Mouse (Mus musculus): ENCODE measurements around the gene Tectb. TPM values are rescaled to one million over a fixed set of nuclear protein-coding genes. Genes with fewer than 3 reads are reported as not detected.
"Not testable (repeated sequence)": the region's sequence is repeated elsewhere in the genome, so short reads cannot be mapped to it uniquely, and the experiment has no call there.

The Tectb gene
- polyA plus RNA-seq, 1 experiment from 2014 or later = not detected

DNA sequence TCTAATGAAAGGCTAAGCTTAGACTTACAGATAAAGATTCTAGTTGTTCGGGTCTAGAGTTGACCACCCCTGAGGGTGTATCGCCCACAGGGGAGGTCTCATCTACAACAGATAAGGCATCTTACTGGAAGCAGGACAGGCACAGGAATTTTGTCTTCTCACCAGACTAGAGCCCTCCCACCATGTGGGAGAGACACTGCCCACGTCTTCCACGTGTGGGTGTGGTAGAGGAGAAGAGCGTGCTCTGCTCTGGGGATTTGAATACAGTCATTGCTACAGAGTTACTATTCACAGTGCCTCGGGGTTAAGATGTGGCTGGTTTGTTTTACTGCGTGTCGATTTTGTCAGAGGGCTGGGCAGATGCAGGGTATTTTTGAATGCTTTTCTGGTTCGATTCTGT lies 33.0 kb upstream of the Tectb start:
- H3K27me3 ChIP-seq (replicated peaks; ENCODE audit: control insufficient read depth, insufficient read depth, low read length) = no peaks in the 10 kb centered on the region
- WGBS = 61% methylated on average over 9 of the region's 9 CpGs
- ATAC-seq = no peak
- no peak overlapping the region for H3K27ac ChIP-seq (ENCODE audit: low read depth, low read length)
- no peaks in the 10 kb centered on the region for H3K36me3 ChIP-seq (ENCODE audit: control insufficient read depth, insufficient read depth)
- no peak overlapping the region for H3K4me3 ChIP-seq (ENCODE audit: low read depth, low read length)
- no peaks in the 10 kb centered on the region for H3K9me3 ChIP-seq (ENCODE audit: control insufficient read depth)
- H3K4me1 ChIP-seq (replicated peaks; ENCODE audit: control insufficient read depth, insufficient read depth, low read length) = no peaks in the 10 kb centered on the region
- no peak overlapping the region for H3K4me2 ChIP-seq (replicated peaks; ENCODE audit: low read depth)
- TF ChIP-seq CTCF (IDR thresholded peaks at IDR 0.05; ENCODE audit: low read depth) = no peak
- no peak overlapping the region for H3K9ac ChIP-seq (ENCODE audit: low read depth, low read length)

DNA sequence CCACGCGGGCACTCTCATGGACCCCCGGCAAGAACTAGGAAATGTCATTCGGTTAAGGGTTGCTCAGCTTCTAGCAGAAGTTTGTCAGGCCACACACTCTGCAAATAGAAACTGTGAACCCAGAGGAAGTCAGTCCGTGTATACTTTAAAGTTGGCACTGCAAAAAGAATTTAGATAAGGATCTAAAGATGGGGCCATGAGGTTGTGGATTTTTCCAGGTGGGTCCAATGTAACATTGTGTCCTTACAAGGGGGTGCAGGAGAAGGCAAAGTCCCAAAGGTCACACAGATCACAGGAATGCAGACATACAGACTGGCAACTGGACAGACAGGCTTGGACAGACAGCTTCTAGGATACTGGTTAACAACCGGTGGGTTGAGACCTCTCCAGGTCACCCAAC lies 32.4 kb upstream of the Tectb start:
- no peak for TF ChIP-seq CTCF (IDR thresholded peaks at IDR 0.05; ENCODE audit: low read depth)
- no peak overlapping the region for H3K27ac ChIP-seq (ENCODE audit: low read depth, low read length)
- H3K27me3 ChIP-seq (replicated peaks; ENCODE audit: control insufficient read depth, insufficient read depth, low read length) = no peaks in the 10 kb centered on the region
- H3K4me1 ChIP-seq (replicated peaks; ENCODE audit: control insufficient read depth, insufficient read depth, low read length) = no peaks in the 10 kb centered on the region
- H3K36me3 ChIP-seq (ENCODE audit: control insufficient read depth, insufficient read depth) = no peaks in the 10 kb centered on the region
- peak; percentile 55; the same call in 1 of the 2 replicates for ATAC-seq
- WGBS = 39% methylated on average over 6 of the region's 6 CpGs
- H3K4me3 ChIP-seq (ENCODE audit: low read depth, low read length) = no peak overlapping the region
- H3K4me2 ChIP-seq (replicated peaks; ENCODE audit: low read depth) = no peak overlapping the region
- no peak overlapping the region for H3K9ac ChIP-seq (ENCODE audit: low read depth, low read length)
- H3K9me3 ChIP-seq (ENCODE audit: control insufficient read depth) = no peaks in the 10 kb centered on the region

DNA sequence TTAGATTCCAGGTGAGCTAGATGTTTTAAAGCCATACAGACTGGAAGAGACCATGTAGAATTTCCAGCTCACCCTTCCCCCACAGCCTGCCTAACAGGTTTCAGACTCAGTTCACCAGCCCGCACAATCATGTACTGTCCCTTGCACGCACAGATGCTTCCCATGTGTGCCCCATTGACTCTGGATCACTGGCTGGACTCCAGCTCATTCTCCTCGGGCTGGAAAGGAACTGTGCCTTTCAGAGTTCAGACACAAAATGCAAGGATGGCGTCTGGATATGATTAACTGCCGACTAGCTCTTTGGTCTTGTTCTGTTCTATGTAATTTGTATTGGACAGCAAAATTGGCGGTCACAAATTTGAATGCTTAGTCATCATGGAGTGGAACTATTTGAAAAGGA lies 30.9 kb upstream of the Tectb start:
- Histone ChIP-seq H3K36me3 (ENCODE audit: control insufficient read depth, insufficient read depth) (no peaks in the 10 kb centered on the region), H3K9ac (ENCODE audit: low read depth, low read length) (no peak overlapping the region), H3K27ac (ENCODE audit: low read depth, low read length) (no peak overlapping the region), H3K4me3 (ENCODE audit: low read depth, low read length) (no peak overlapping the region), H3K4me1 (replicated peaks; ENCODE audit: control insufficient read depth, insufficient read depth, low read length) (no peaks in the 10 kb centered on the region), H3K9me3 (ENCODE audit: control insufficient read depth) (no peaks in the 10 kb centered on the region), H3K27me3 (replicated peaks; ENCODE audit: control insufficient read depth, insufficient read depth, low read length) (no peaks in the 10 kb centered on the region), H3K4me2 (replicated peaks; ENCODE audit: low read depth) (no peak overlapping the region)
- 74% methylated on average over 6 of the region's 6 CpGs for WGBS
- no peak for ATAC-seq
- no peak for TF ChIP-seq CTCF (IDR thresholded peaks at IDR 0.05; ENCODE audit: low read depth)

DNA sequence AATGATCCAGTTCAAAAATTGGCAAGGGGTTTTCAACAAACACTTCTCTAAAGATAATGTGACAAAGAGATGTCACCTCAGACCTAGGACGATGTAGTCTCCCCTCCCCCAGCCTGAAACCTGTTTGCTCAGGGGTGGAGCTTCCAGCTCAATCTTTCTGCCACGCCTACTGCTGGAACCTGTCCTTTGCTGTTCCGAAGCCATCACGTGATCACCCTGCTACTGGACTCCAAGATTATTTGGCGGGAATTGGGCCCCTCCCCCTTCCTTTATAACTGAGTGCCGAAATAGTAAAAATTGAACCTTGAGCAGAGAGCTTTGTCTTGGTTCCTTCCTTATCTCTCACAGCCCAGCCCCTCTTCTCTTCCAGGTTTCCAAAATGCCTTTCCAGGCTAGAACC lies 28.3 kb upstream of the Tectb start:
- not testable (repeated sequence) for ATAC-seq; H3K36me3 ChIP-seq (ENCODE audit: control insufficient read depth, insufficient read depth); H3K4me2 ChIP-seq (replicated peaks; ENCODE audit: low read depth); H3K9ac ChIP-seq (ENCODE audit: low read depth, low read length); H3K4me1 ChIP-seq (replicated peaks; ENCODE audit: control insufficient read depth, insufficient read depth, low read length); H3K9me3 ChIP-seq (ENCODE audit: control insufficient read depth); H3K27ac ChIP-seq (ENCODE audit: low read depth, low read length); H3K27me3 ChIP-seq (replicated peaks; ENCODE audit: control insufficient read depth, insufficient read depth, low read length); H3K4me3 ChIP-seq (ENCODE audit: low read depth, low read length)
- 30% methylated on average over 5 of the region's 6 CpGs for WGBS

DNA sequence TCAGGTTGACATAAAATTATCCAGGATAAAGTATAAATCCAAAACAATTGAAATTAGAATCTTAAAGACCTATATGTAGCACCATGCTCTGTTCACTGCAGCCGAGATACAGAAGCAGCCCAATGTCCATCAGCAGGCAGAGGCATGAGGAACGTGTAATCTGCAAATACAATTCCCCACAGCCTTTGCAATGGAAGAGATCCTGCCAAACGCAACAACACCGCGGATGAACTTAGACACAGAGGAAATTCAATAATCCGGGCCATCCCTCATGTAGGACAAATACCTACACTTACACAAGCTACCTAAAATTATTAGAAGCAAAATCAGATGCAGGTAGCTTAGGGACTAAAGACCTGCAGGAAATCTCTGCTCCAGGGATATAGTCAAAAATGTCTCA lies 27.6 kb upstream of the Tectb start:
- no peak for TF ChIP-seq CTCF (IDR thresholded peaks at IDR 0.05; ENCODE audit: low read depth)
- Histone ChIP-seq H3K27me3 (replicated peaks; ENCODE audit: control insufficient read depth, insufficient read depth, low read length) (no peaks in the 10 kb centered on the region), H3K27ac (ENCODE audit: low read depth, low read length) (no peak overlapping the region), H3K4me1 (replicated peaks; ENCODE audit: control insufficient read depth, insufficient read depth, low read length) (no peaks in the 10 kb centered on the region), H3K4me2 (replicated peaks; ENCODE audit: low read depth) (no peak overlapping the region), H3K36me3 (ENCODE audit: control insufficient read depth, insufficient read depth) (no peaks in the 10 kb centered on the region), H3K9ac (ENCODE audit: low read depth, low read length) (no peak overlapping the region), H3K9me3 (ENCODE audit: control insufficient read depth) (no peaks in the 10 kb centered on the region), H3K4me3 (ENCODE audit: low read depth, low read length) (no peak overlapping the region)
- no peak for ATAC-seq
- WGBS = 84% methylated on average over 6 of the region's 6 CpGs

DNA sequence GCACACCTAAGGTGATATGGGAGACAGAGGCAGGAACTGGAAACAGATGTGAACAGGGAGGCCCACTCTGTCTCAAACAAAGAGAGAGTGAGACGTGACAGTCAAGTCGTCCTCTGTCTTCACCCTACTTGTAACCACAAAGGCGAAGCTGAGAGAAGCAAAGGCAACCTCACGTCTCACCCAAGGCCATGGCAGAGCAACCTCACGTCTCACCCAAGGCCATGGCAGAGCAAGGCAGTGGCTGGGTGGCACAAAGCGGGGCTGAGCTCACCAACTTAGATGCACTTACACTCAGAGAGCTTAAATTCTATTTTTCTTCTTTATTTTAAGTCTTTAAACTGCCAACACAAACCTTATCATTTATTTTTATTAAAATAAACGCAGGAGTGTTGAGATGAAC lies 23.5 kb upstream of the Tectb start:
- Histone ChIP-seq H3K9me3 (ENCODE audit: control insufficient read depth) (no peaks in the 10 kb centered on the region), H3K4me3 (ENCODE audit: low read depth, low read length) (no peak overlapping the region), H3K4me2 (replicated peaks; ENCODE audit: low read depth) (no peak overlapping the region), H3K27ac (ENCODE audit: low read depth, low read length) (no peak overlapping the region), H3K4me1 (replicated peaks; ENCODE audit: control insufficient read depth, insufficient read depth, low read length) (no peaks in the 10 kb centered on the region), H3K27me3 (replicated peaks; ENCODE audit: control insufficient read depth, insufficient read depth, low read length) (no peaks in the 10 kb centered on the region), H3K36me3 (ENCODE audit: control insufficient read depth, insufficient read depth) (no peaks in the 10 kb centered on the region), H3K9ac (ENCODE audit: low read depth, low read length) (no peak overlapping the region)
- TF ChIP-seq CTCF (IDR thresholded peaks at IDR 0.05; ENCODE audit: low read depth) = no peak
- 91% methylated on average over 7 of the region's 7 CpGs for WGBS
- no peak for ATAC-seq

DNA sequence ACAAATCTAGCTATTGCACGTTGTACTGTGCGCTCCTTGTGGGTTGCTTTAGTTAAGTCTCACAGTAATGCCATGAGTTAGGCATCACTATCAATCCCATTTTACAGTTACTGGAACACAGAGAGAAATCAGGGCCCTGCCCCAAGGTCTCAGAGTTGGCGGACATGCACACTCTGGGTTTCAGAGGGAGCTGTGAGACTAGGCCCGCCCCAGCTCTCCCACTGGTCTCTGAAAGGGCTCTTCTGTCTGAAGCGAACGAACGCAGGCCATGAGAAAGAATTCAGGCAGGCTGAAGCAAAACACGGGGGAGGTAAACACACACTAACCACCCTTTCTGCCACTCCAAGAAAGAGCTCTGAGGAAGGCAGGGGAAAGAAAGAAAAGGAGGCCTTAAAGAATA lies 21.9 kb upstream of the Tectb start:
- 70% methylated on average over 8 of the region's 8 CpGs for WGBS
- TF ChIP-seq CTCF (IDR thresholded peaks at IDR 0.05; ENCODE audit: low read depth) = no peak
- H3K27ac ChIP-seq (ENCODE audit: low read depth, low read length) = no peak overlapping the region
- H3K27me3 ChIP-seq (replicated peaks; ENCODE audit: control insufficient read depth, insufficient read depth, low read length) = no peaks in the 10 kb centered on the region
- no peak overlapping the region for H3K9ac ChIP-seq (ENCODE audit: low read depth, low read length)
- no peak overlapping the region for H3K4me3 ChIP-seq (ENCODE audit: low read depth, low read length)
- no peaks in the 10 kb centered on the region for H3K4me1 ChIP-seq (replicated peaks; ENCODE audit: control insufficient read depth, insufficient read depth, low read length)
- no peaks in the 10 kb centered on the region for H3K36me3 ChIP-seq (ENCODE audit: control insufficient read depth, insufficient read depth)
- no peaks in the 10 kb centered on the region for H3K9me3 ChIP-seq (ENCODE audit: control insufficient read depth)
- ATAC-seq = no peak
- H3K4me2 ChIP-seq (replicated peaks; ENCODE audit: low read depth) = no peak overlapping the region

Data from intestine, postnatal 0 days (tissue).